Mouse (Mus musculus): ENCODE measurements around the gene Lgals8. TPM values are rescaled to one million over a fixed set of nuclear protein-coding genes. Genes with fewer than 3 reads are reported as not detected.

Lgals8 gene
- total and polyA plus RNA-seq, 2 experiments from 2014 or later: 30.2 to 34.3 TPM

DNA sequence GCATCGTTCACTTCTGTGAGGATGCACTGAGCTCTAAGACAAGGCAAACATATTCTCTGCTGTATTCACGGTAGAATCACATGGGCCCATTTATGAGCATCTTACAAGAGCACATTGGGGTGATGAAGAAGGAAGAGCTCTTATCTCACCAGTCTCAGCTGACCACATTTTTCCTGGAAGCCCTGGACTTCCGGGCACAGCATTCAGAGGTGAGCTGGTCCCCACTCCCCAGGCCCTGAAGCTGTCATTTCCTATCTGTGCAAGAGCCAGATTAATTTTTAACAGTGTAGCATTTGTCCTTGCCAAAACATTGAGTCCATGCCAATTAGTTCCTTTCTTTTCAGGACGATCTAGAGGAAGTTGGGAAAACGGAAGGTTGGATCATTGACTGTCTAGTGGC lies 30.9 kb downstream of the Lgals8 start:
- Histone ChIP-seq H3K4me2 (ENCODE audit: low read depth, low read length, poor library complexity, severe bottlenecking) (no peak overlapping the region), H3K36me3 (ENCODE audit: insufficient read depth, low read length) (peaks cover 73% of the 10 kb centered on the region), H3K9ac (replicated peaks; ENCODE audit: low read length, poor library complexity, severe bottlenecking) (no peak overlapping the region), H3K4me3 (ENCODE audit: low read depth, low read length) (no peak overlapping the region), H3K4me1 (ENCODE audit: insufficient read depth, low read length) (no peaks in the 10 kb centered on the region), H3K9me3 (ENCODE audit: low read length) (no peaks in the 10 kb centered on the region), H3K27me3 (ENCODE audit: insufficient read depth, low read length) (no peaks in the 10 kb centered on the region), H3K27ac (ENCODE audit: low read depth, low read length) (no peak overlapping the region)
- TF ChIP-seq CTCF (IDR thresholded peaks at IDR 0.05): no peak
- 92% methylated on average over 5 of the region's 5 CpGs for WGBS
- ATAC-seq (ENCODE audit: low FRiP score) (no peak), DNase-seq (ENCODE audit: low spot score) (no peak)

DNA sequence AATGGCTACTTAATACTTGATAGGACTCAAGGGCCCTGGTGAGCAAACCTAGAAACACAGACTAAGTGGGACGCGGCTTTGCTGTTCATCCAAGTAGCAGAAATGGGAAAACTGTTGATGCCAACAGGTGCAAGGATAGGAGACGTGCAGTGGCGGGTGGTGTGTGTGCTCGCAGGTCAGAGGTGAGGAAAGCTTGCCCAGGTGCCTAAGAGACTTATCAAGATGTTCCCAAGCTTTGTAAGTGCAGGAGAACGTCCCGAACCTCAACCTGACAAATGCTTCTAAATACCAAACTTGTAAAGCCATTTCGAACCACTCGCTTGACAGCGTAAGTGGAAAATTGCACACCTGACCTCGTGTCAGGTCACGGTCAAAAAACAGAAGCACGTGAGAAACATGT lies 36.2 kb downstream of the Lgals8 start:
- H3K9ac ChIP-seq (replicated peaks; ENCODE audit: low read length, poor library complexity, severe bottlenecking): no peak overlapping the region

DNA sequence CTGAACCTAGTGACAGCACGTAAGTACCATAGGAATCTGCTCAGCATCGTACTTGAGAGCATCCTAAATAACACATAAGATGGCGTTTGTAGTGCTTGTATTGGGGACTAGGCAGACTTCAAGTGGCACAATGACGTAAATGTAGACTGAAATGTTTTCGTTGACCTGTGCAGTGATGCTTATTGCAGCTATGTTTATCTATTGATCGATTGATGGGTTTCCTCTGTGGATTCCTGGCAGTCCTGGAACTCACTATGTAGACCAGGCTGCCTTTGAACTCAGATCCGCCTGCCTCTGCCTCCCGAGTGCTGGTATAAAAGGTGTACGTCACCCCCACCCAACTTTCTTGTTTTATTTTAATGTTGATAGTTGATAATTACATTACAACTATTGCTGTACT lies 44.1 kb downstream of the Lgals8 start:
- no peak for ATAC-seq (ENCODE audit: low FRiP score)
- H3K27me3 ChIP-seq (ENCODE audit: insufficient read depth, low read length): no peaks in the 10 kb centered on the region
- no peaks in the 10 kb centered on the region for H3K4me1 ChIP-seq (ENCODE audit: insufficient read depth, low read length)
- no peak overlapping the region for H3K9ac ChIP-seq (replicated peaks; ENCODE audit: low read length, poor library complexity, severe bottlenecking)
- H3K9me3 ChIP-seq (ENCODE audit: low read length): no peaks in the 10 kb centered on the region
- no peak overlapping the region for H3K4me2 ChIP-seq (ENCODE audit: low read depth, low read length, poor library complexity, severe bottlenecking)
- 98% methylated on average over 9 of the region's 9 CpGs for whole genome bisulfite sequencing
- no peak overlapping the region for H3K4me3 ChIP-seq (ENCODE audit: low read depth, low read length)
- TF ChIP-seq CTCF (IDR thresholded peaks at IDR 0.05): no peak
- no peak for DNase-seq (ENCODE audit: low spot score)
- H3K27ac ChIP-seq (ENCODE audit: low read depth, low read length): no peak overlapping the region
- H3K36me3 ChIP-seq (ENCODE audit: insufficient read depth, low read length): peaks cover 65% of the 10 kb centered on the region

More for the DNA sequence above, 36.2 kb downstream of the Lgals8 start:
- Histone ChIP-seq H3K9me3 (ENCODE audit: low read length) (no peaks in the 10 kb centered on the region), H3K4me3 (ENCODE audit: low read depth, low read length) (no peak overlapping the region), H3K27ac (ENCODE audit: low read depth, low read length) (no peak overlapping the region), H3K4me2 (ENCODE audit: low read depth, low read length, poor library complexity, severe bottlenecking) (no peak overlapping the region), H3K27me3 (ENCODE audit: insufficient read depth, low read length) (no peaks in the 10 kb centered on the region), H3K36me3 (ENCODE audit: insufficient read depth, low read length) (peaks cover 75% of the 10 kb centered on the region), H3K4me1 (ENCODE audit: insufficient read depth, low read length) (no peaks in the 10 kb centered on the region)
- TF ChIP-seq CTCF (IDR thresholded peaks at IDR 0.05): no peak
- DNase-seq (ENCODE audit: low spot score): no peak
- no peak for ATAC-seq (ENCODE audit: low FRiP score)
- WGBS: 97% methylated on average over 13 of the region's 13 CpGs

DNA sequence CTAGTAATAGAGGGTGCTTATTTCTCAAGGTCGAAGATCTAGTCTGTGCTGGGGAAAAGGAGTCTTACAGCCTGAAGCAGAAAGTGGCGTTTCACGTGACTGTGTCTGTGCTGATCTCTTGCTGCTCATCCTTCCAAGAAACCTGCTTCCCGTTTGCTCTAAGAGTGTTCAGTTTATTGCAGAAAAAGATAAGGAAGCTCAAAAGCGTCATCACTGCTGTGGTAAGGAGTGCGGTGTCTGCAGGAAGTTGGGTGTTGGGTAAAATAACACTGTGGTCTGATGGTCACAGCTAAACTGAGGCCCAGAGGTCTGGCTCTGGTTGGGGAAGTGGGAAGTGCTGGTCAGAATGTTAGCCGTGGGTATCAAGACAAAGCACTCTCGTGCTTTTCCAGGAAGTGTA lies 52.7 kb downstream of the Lgals8 start:
- peaks cover 65% of the 10 kb centered on the region for H3K36me3 ChIP-seq (ENCODE audit: insufficient read depth, low read length)
- 91% methylated on average over 8 of the region's 8 CpGs for WGBS
- DNase-seq (ENCODE audit: low spot score): no peak

DNA sequence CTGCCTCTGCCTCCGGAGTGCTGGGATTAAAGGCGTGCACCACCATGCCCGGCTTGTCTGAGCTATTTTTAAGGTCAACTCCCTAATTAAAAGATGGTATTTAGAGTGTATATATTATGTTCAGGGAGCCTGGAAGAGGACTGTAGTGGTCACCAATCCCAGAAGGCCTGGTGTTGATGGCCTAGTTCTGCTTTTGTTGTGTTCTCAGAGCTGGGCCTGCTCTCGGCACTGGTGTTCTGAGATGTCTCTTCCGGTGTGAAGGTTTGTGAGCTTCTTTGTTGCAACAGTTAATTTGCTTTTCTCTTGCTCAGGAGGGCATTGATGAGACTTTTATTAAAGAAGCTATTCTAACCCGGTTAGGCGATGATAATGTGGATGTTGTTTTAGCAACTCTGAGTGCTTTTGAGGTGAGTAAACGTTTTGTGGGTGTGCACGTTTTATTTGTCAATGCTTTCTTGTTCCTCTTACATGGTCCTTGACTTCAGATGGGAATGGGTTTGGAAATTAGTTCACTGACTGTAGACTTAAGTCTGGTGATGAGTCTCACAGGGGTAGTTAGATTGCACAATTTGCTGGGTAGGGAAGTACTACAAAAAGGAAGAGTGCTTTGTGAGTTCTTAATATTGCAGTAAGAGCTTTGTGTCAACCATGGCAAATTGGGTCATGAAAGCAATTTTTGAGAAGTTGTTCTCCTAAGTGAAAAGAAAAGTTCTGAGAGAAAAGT lies 56.2 kb downstream of the Lgals8 start:
- Histone ChIP-seq H3K4me1 (ENCODE audit: insufficient read depth, low read length) (no peaks in the 10 kb centered on the region), H3K9ac (replicated peaks; ENCODE audit: low read length, poor library complexity, severe bottlenecking) (no peak overlapping the region), H3K36me3 (ENCODE audit: insufficient read depth, low read length) (peaks cover 54% of the 10 kb centered on the region), H3K27ac (ENCODE audit: low read depth, low read length) (no peak overlapping the region), H3K4me2 (ENCODE audit: low read depth, low read length, poor library complexity, severe bottlenecking) (no peak overlapping the region), H3K27me3 (ENCODE audit: insufficient read depth, low read length) (no peaks in the 10 kb centered on the region), H3K4me3 (ENCODE audit: low read depth, low read length) (no peak overlapping the region), H3K9me3 (ENCODE audit: low read length) (no peaks in the 10 kb centered on the region)
- no peak for ATAC-seq (ENCODE audit: low FRiP score)
- no peak for TF ChIP-seq CTCF (IDR thresholded peaks at IDR 0.05)
- DNase-seq (ENCODE audit: low spot score): peak; percentile 5
- 93% methylated on average over 9 of the region's 9 CpGs for WGBS

More for the DNA sequence above, 52.7 kb downstream of the Lgals8 start:
- Histone ChIP-seq H3K27me3 (ENCODE audit: insufficient read depth, low read length) (no peaks in the 10 kb centered on the region), H3K9ac (replicated peaks; ENCODE audit: low read length, poor library complexity, severe bottlenecking) (no peak overlapping the region), H3K27ac (ENCODE audit: low read depth, low read length) (no peak overlapping the region), H3K4me2 (ENCODE audit: low read depth, low read length, poor library complexity, severe bottlenecking) (no peak overlapping the region), H3K9me3 (ENCODE audit: low read length) (no peaks in the 10 kb centered on the region), H3K4me1 (ENCODE audit: insufficient read depth, low read length) (no peaks in the 10 kb centered on the region), H3K4me3 (ENCODE audit: low read depth, low read length) (no peak overlapping the region)
- no peak for TF ChIP-seq CTCF (IDR thresholded peaks at IDR 0.05)
- ATAC-seq (ENCODE audit: low FRiP score): no peak

DNA sequence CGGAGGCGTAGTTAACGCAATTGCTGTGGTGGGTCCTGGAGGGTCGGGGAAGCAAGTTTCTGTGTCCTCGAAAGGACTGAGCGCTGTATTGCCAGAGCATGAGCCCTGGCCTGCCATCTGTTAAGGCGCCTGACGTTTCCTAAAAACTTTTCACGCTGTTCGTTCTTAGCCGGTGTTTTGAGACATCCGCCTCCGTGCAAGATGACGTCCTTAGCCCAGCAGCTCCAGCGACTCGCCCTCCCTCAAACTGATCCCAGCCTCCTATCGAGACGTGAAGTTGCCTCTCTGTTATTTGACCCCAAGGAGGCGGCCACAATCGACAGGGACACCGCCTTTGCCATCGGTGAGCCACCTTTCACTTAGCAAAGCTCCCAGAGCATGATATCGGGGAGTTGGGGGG lies 69.2 kb downstream of the Lgals8 start:
- Histone ChIP-seq H3K9me3 (ENCODE audit: low read length) (no peaks in the 10 kb centered on the region), H3K27ac (ENCODE audit: low read depth, low read length) (no peak overlapping the region), H3K36me3 (ENCODE audit: insufficient read depth, low read length) (peaks cover 6% of the 10 kb centered on the region; the same call in 1 of the 2 replicates), H3K4me2 (ENCODE audit: low read depth, low read length, poor library complexity, severe bottlenecking) (peak overlapping the region; percentile 97), H3K9ac (replicated peaks; ENCODE audit: low read length, poor library complexity, severe bottlenecking) (peak overlapping the region; percentile 56), H3K27me3 (ENCODE audit: insufficient read depth, low read length) (no peaks in the 10 kb centered on the region), H3K4me3 (ENCODE audit: low read depth, low read length) (peak overlapping the region; percentile 86), H3K4me1 (ENCODE audit: insufficient read depth, low read length) (peaks cover 3% of the 10 kb centered on the region; the same call in 1 of the 2 replicates)
- no peak for DNase-seq (ENCODE audit: low spot score)
- ATAC-seq (ENCODE audit: low FRiP score): peak; percentile 27
- TF ChIP-seq CTCF (IDR thresholded peaks at IDR 0.05): no peak
- under 1% methylated on average over 23 of the region's 23 CpGs for WGBS

Measured in midbrain, postnatal 0 days (tissue).